Comparison of ENCODE assay signal across 21 mouse cellular contexts in genomic region chr9:102380235-102380634, GRCm38 (mm10). TPM values are rescaled to one million over a fixed set of nuclear protein-coding genes. Genes with fewer than 3 reads are reported as not detected.
A peak's percentile ranks its signal among the peaks of the same experiment; 100 is the strongest.
DNase-seq lines count a peak whose midpoint lies in the region; ATAC-seq and TF ChIP-seq lines count a peak whose summit lies in the region.
"Had no signal": no experiment of that assay in that cellular context is flagged by ENCODE, and none has a peak within 500 bp of the region (broad histone marks: within the 10 kb centered on the region; RNA-seq: fewer than 3 reads in every experiment).

No protein-coding gene starts in this region.

- no peak for TF ChIP-seq EP300 in liver, postnatal 0 days (IDR thresholded peaks at IDR 0.05; ENCODE audit: low read depth)

- intact Hi-C loops in heart, postnatal 14 days (cut with DNase I): no loop called here

- no peak for ATAC-seq in midbrain, embryonic 11.5 days (ENCODE audit: low FRiP score)
- no peak for ATAC-seq in midbrain, embryonic 14.5 days (ENCODE audit: low FRiP score, low TSS enrichment)
- no peak for ATAC-seq in liver, postnatal 0 days
- ATAC-seq: forebrain, embryonic 13.5 days; forebrain, embryonic 15.5 days; forebrain, postnatal 0 days had no signal

- no peak overlapping the region for H3K9ac ChIP-seq in midbrain, embryonic 11.5 days (ENCODE audit: low read length)
- no peak overlapping the region for H3K9ac ChIP-seq in midbrain, embryonic 14.5 days (replicated peaks; ENCODE audit: low read length)
- no peak overlapping the region for H3K9ac ChIP-seq in liver, postnatal 0 days (replicated peaks)
- H3K9ac ChIP-seq: embryonic facial prominence, embryonic 12.5 days; forebrain, embryonic 13.5 days; forebrain, embryonic 15.5 days; forebrain, postnatal 0 days had no signal

- H3K4me1 ChIP-seq in midbrain, embryonic 11.5 days (ENCODE audit: control insufficient read depth, insufficient read depth, low read length): no peaks in the 10 kb centered on the region; the same call in 1 of the 2 replicates
- no peaks in the 10 kb centered on the region for H3K4me1 ChIP-seq in midbrain, embryonic 14.5 days (ENCODE audit: control insufficient read depth, insufficient read depth, low read length)
- H3K4me1 ChIP-seq in limb, embryonic 10.5 days: 0 out of 2 replicates have a peak, but pooled peaks cover 4% of the 10 kb centered on the region
- no peaks in the 10 kb centered on the region for H3K4me1 ChIP-seq in liver, postnatal 0 days (ENCODE audit: insufficient read depth)
- H3K4me1 ChIP-seq: forebrain, embryonic 15.5 days had no signal

- WGBS in midbrain, embryonic 11.5 days: 96% methylated on average over 2 of the region's 2 CpGs
- 90% methylated on average over 2 of the region's 2 CpGs for WGBS in midbrain, embryonic 14.5 days
- 92% methylated on average over 2 of the region's 2 CpGs for WGBS in limb, embryonic 10.5 days
- 78% methylated on average over 2 of the region's 2 CpGs for WGBS in liver, postnatal 0 days (ENCODE audit: insufficient replicate concordance)

- DNase-seq in heart, adult 11 months: peak; percentile 57
- no peak for DNase-seq in heart, postnatal 14 days
- DNase-seq in midbrain, embryonic 11.5 days (ENCODE audit: low spot score, missing footprints): peak; percentile 51
- DNase-seq in midbrain, embryonic 14.5 days: no peak
- peak; percentile 8 for DNase-seq in limb, embryonic 10.5 days (ENCODE audit: low spot score)
- DNase-seq in liver, postnatal 0 days: no peak
- DNase-seq: adrenal gland, adult 2 months; adrenal gland, postnatal 10 days; adrenal gland, postnatal 25 days; cerebellum, adult 11-12 months; cerebellum, adult 2 months; cerebellum, adult 9-10 months; cerebellum, postnatal 14 days; cerebellum, postnatal 36 days; embryo, embryonic 11 days; forebrain, postnatal 0 days had no signal

- H3K4me2 ChIP-seq in midbrain, embryonic 11.5 days: no peak overlapping the region
- H3K4me2 ChIP-seq in midbrain, embryonic 14.5 days (ENCODE audit: low read length): no peak overlapping the region
- no peak overlapping the region for H3K4me2 ChIP-seq in liver, postnatal 0 days (ENCODE audit: low read depth, low read length)
- H3K4me2 ChIP-seq: embryonic facial prominence, embryonic 12.5 days; forebrain, embryonic 13.5 days; forebrain, embryonic 15.5 days had no signal

- no peaks in the 10 kb centered on the region for H3K36me3 ChIP-seq in midbrain, embryonic 11.5 days (ENCODE audit: control insufficient read depth, insufficient read depth, low read length)
- H3K36me3 ChIP-seq in midbrain, embryonic 14.5 days (ENCODE audit: control insufficient read depth, insufficient read depth, low read length): no peaks in the 10 kb centered on the region
- no peaks in the 10 kb centered on the region for H3K36me3 ChIP-seq in limb, embryonic 10.5 days
- H3K36me3 ChIP-seq in liver, postnatal 0 days (replicated peaks; ENCODE audit: insufficient read depth, low read length): no peaks in the 10 kb centered on the region
- H3K36me3 ChIP-seq: embryonic facial prominence, embryonic 12.5 days; forebrain, embryonic 15.5 days had no signal

- no peak overlapping the region for H3K27ac ChIP-seq in midbrain, embryonic 11.5 days (ENCODE audit: low read depth, low read length)
- H3K27ac ChIP-seq in midbrain, embryonic 14.5 days (replicated peaks; ENCODE audit: low read depth, low read length): no peak overlapping the region
- no peak overlapping the region for H3K27ac ChIP-seq in limb, embryonic 10.5 days
- H3K27ac ChIP-seq in liver, postnatal 0 days (ENCODE audit: low read depth): no peak overlapping the region
- H3K27ac ChIP-seq: embryonic facial prominence, embryonic 12.5 days; forebrain, embryonic 13.5 days; forebrain, embryonic 15.5 days had no signal

- no peak for TF ChIP-seq CTCF in liver, postnatal 0 days (IDR thresholded peaks at IDR 0.05; ENCODE audit: low read depth)

- H3K27me3 ChIP-seq in midbrain, embryonic 11.5 days (ENCODE audit: control insufficient read depth, insufficient read depth, low read length): no peaks in the 10 kb centered on the region
- no peaks in the 10 kb centered on the region for H3K27me3 ChIP-seq in midbrain, embryonic 14.5 days (ENCODE audit: control insufficient read depth, insufficient read depth, low read length)
- 0 out of 2 replicates have a peak, but pooled peaks cover 4% of the 10 kb centered on the region for H3K27me3 ChIP-seq in limb, embryonic 10.5 days (ENCODE audit: low read depth, poor library complexity, severe bottlenecking)
- no peaks in the 10 kb centered on the region for H3K27me3 ChIP-seq in liver, postnatal 0 days (ENCODE audit: insufficient read depth, low read length)
- H3K27me3 ChIP-seq: embryonic facial prominence, embryonic 12.5 days; forebrain, embryonic 13.5 days; forebrain, embryonic 15.5 days had no signal

- H3K9me3 ChIP-seq in midbrain, embryonic 11.5 days (ENCODE audit: control insufficient read depth, low read length): no peaks in the 10 kb centered on the region
- no peaks in the 10 kb centered on the region for H3K9me3 ChIP-seq in midbrain, embryonic 14.5 days (ENCODE audit: control insufficient read depth, low read length)
- H3K9me3 ChIP-seq in limb, embryonic 10.5 days (replicated peaks): no peaks in the 10 kb centered on the region
- no peaks in the 10 kb centered on the region for H3K9me3 ChIP-seq in liver, postnatal 0 days (ENCODE audit: low read length)
- H3K9me3 ChIP-seq: embryonic facial prominence, embryonic 12.5 days; forebrain, embryonic 13.5 days; forebrain, embryonic 15.5 days had no signal

- no peak overlapping the region for H3K4me3 ChIP-seq in midbrain, embryonic 11.5 days (ENCODE audit: low read depth, low read length)
- H3K4me3 ChIP-seq in midbrain, embryonic 14.5 days (replicated peaks; ENCODE audit: low read depth, low read length): no peak overlapping the region
- no peak overlapping the region for H3K4me3 ChIP-seq in limb, embryonic 10.5 days
- H3K4me3 ChIP-seq in liver, postnatal 0 days (ENCODE audit: low read depth, low read length): no peak overlapping the region
- H3K4me3 ChIP-seq: embryonic facial prominence, embryonic 12.5 days; forebrain, embryonic 13.5 days; forebrain, embryonic 15.5 days had no signal

RNA-seq across cellular contexts. Expression of gene Ephb1, which starts 25.7 kb away (rescaled TPM):
- 10 to 100 TPM; 10.8 to 12.7 TPM for total RNA-seq in heart, postnatal 14 days (2021)
- polyA plus RNA-seq in midbrain, embryonic 11.5 days (2014; fragmentation: Nextera tagmentation; extraction: Ambion mirVana): 17.8 and 18.8 TPM in 2 replicates
- 93.9 and 96.1 TPM in 2 replicates for polyA plus RNA-seq in midbrain, embryonic 14.5 days (2014; fragmentation: Nextera tagmentation; extraction: Ambion mirVana)
- 1.1 and 1.2 TPM in 2 replicates for polyA plus RNA-seq in limb, embryonic 10.5 days (2016; fragmentation: Nextera tagmentation; extraction: Ambion mirVana)
- 0.24 and 0.28 TPM in 2 replicates for polyA plus RNA-seq in liver, postnatal 0 days (2015; fragmentation: Nextera tagmentation; extraction: Ambion mirVana)
- total RNA-seq: common myeloid progenitor, adult 5-6 weeks; MEL had no signal

Comparison
In these comparisons a context has a peak if more than half of its experiments do, and no peak if none do; other contexts are left out.
1. DNase-seq: peak in heart, adult 11 months (single experiment), midbrain, embryonic 11.5 days (single experiment) and limb, embryonic 10.5 days (single experiment); none in heart, postnatal 14 days (0 of 2), midbrain, embryonic 14.5 days (single experiment) and liver, postnatal 0 days (single experiment).